Mouse (Mus musculus) forebrain, embryonic 11.5 days (tissue): Measurements from ENCODE around the gene Kcnk12. TPM values are rescaled to one million over a fixed set of nuclear protein-coding genes. Genes with fewer than 3 reads are reported as not detected.
A peak's percentile ranks its signal among the peaks of the same experiment; 100 is the strongest.

ENCODE experiments used
- ATAC-seq: fragments of 200-750 bp; cut with Nextera tagmentation; replicated peaks from 2 replicates; pipeline ENCODE4 v1.8.0; 2017; ENCODE audit warnings: moderate TSS enrichment; ENCODE audit not compliant: low FRiP score
- DNase-seq: peaks from one replicate; pipeline ENCODE4 v3.0.0-alpha.2; 2017; ENCODE audit warnings: low spot score
- H3K27ac ChIP-seq: fragments of 300-500 bp; sonication (generic); 2 replicates; pipeline ENCODE4 v1.5.1; 2014; ENCODE audit warnings: low read depth, low read length
- H3K27me3 ChIP-seq: fragments of 300-500 bp; sonication (generic); 2 replicates; pipeline ENCODE4 v1.6.1; 2014; ENCODE audit warnings: mild to moderate bottlenecking, low read length, mixed read lengths; ENCODE audit not compliant: control insufficient read depth, insufficient read depth
- H3K36me3 ChIP-seq: fragments of 300-500 bp; sonication (generic); 2 replicates; pipeline ENCODE4 v1.6.1; 2014; ENCODE audit warnings: mild to moderate bottlenecking, low read length, moderate library complexity, mixed read lengths; ENCODE audit not compliant: control insufficient read depth, insufficient read depth
- H3K4me1 ChIP-seq: fragments of 300-500 bp; sonication (generic); replicated peaks from 2 replicates; pipeline ENCODE4 v1.6.1; 2014; ENCODE audit warnings: low read length, mixed read lengths; ENCODE audit not compliant: control insufficient read depth, insufficient read depth
- H3K4me2 ChIP-seq: fragments of 300-500 bp; sonication (generic); 2 replicates; pipeline ENCODE4 v1.6.1; 2014; ENCODE audit warnings: low read depth, mild to moderate bottlenecking, low read length, moderate library complexity, mixed read lengths; ENCODE audit not compliant: severe bottlenecking
- H3K4me3 ChIP-seq: fragments of 300-500 bp; sonication (generic); 2 replicates; pipeline ENCODE4 v1.5.1; 2014; ENCODE audit warnings: low read depth, low read length
- H3K9ac ChIP-seq: fragments of 300-500 bp; sonication (generic); 2 replicates; pipeline ENCODE4 v1.6.1; 2014; ENCODE audit warnings: low read length
- H3K9me3 ChIP-seq: fragments of 300-500 bp; sonication (generic); 2 replicates; pipeline ENCODE4 v1.6.1; 2016; ENCODE audit warnings: low read length, mixed read lengths; ENCODE audit not compliant: control insufficient read depth
- WGBS: fragments of 180-500 bp; shearing (Covaris S2); extraction: QIAGEN DNeasy Blood & Tissue Kit; methylation state at CpG from one replicate; pipeline ENCODE4 v1.1.7; 2014; 5-methylcytosine and 5-hydroxymethylcytosine counted together
- polyA plus RNA-seq: library from polyadenylated mRNA; unstranded; fragments of >200 nt; fragmentation: Nextera tagmentation; extraction: Ambion mirVana; gene quantifications from 2 replicates; pipeline ENCODE4 v1.2.1, GENCODE M21; 2014

The Kcnk12 gene
- polyA plus RNA-seq, 1 experiment from 2014 or later: not detected

DNA sequence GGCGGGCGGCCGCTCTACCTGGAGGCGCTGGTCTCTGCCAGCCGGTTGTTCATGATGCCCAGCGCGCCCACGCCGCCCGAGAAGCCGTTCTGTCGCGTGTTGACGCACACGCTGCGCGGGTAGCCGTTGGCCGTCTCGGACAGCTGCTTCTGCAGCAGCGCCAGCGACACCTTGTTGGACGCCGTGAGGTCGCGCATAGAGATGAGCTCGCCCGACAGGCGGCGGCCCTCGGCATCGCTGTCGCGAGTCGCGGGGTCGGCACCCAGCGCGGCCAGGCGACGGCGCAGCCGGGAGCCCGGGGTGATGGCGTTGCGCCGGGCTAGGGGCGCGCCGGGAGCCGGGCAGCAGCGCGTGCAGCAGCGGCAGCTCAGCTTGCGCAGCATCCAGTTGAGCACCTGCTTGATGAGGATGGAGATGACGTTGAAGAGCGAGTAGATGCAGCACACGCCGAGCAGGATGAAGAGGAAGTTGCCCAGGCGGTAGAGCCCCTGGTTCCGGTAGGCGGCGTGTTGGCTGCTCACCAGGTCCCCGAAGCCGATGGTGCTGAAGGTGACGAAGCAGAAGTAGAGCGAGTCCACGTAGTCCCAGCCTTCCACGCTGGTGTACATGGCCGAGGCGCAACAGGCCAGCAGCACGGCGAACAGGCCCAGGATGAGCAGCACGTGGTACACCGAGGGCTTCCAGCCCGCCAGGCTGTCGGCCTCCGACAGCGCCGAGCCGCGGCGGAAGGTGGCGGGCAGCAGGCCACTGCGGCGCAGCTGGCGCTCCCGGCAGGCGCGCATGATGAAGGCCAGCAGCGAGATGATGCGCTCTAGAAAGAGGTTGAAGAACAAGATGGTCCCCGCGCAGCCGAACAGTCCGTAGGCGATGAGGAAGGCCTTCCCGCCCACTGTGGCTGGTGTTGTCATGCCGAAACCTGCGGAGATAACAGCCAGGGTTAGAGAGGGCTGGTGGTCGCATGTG is 51.6 kb downstream of the Kcnk12 start:
- WGBS: 3% methylated on average over 101 of the region's 101 CpGs
- Histone ChIP-seq H3K9ac (peak overlapping the region; percentile 48), H3K27ac (0 out of 2 replicates have a peak overlapping the region, but pooled peaks have one; percentile 7), H3K4me2 (peak overlapping the region; percentile 92), H3K36me3 (no peaks in the 10 kb centered on the region), H3K27me3 (peaks cover 37% of the 10 kb centered on the region), H3K4me3 (peak overlapping the region; percentile 48), H3K4me1 (peaks cover 9% of the 10 kb centered on the region; the same call in 1 of the 2 replicates), H3K9me3 (no peaks in the 10 kb centered on the region)
- DNase-seq (peak; percentile 74), ATAC-seq (peak; percentile 75)

DNA sequence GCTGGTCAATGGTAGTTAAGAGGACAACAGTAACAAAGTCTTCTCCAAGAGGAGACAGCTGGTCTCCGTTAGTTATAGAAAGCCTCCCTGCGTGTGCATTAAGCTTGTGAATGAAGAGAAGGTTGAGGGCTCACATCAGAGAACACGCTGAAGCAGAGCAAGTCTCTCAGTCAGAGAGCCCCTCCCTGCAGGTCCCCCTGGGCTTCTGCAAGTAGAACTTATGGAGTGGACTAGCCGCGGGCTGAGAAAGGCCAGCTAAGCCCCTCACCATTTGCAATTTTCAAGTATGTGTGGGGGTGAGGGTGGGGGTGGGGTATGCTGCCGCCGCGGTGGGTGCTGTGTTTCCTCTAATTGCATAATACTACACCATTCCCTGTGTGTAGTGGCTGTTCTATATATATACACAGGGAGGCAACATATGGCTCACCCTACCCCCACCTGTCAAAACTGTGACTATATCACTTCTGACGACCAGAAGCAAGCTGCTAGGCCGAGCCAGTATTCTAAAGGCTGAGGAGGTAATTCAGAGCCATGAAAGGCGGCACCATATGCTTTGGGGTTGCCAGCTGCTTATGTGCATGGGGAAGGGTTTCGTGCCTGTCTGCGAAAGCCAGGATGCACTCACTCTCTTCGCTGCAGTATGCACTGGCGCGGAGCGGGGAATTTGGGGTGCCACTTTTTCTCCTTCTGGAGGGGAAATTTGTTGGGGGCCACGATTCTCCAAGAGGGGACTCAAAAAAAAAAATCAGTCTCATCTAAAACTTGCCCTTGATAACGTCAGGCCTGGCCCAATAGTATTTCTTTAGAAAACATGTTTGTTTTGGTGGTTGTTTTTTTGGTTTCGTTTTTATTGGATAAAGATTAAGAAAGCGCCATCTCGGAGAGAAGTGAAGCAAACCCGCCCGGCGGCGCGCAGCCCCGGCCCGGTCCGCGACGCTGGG is 52.5 kb downstream of the Kcnk12 start:
- no peaks in the 10 kb centered on the region for H3K9me3 ChIP-seq
- no peaks in the 10 kb centered on the region for H3K36me3 ChIP-seq
- H3K9ac ChIP-seq: peak overlapping the region; percentile 48
- peak overlapping the region; percentile 48 for H3K4me3 ChIP-seq
- H3K27ac ChIP-seq: no peak overlapping the region
- DNase-seq (peak; percentile 65), ATAC-seq (peak; percentile 76)
- WGBS: 13% methylated on average over 32 of the region's 32 CpGs
- H3K4me1 ChIP-seq: peaks cover 9% of the 10 kb centered on the region; the same call in 1 of the 2 replicates
- H3K4me2 ChIP-seq: peak overlapping the region; percentile 92
- H3K27me3 ChIP-seq: peaks cover 37% of the 10 kb centered on the region

DNA sequence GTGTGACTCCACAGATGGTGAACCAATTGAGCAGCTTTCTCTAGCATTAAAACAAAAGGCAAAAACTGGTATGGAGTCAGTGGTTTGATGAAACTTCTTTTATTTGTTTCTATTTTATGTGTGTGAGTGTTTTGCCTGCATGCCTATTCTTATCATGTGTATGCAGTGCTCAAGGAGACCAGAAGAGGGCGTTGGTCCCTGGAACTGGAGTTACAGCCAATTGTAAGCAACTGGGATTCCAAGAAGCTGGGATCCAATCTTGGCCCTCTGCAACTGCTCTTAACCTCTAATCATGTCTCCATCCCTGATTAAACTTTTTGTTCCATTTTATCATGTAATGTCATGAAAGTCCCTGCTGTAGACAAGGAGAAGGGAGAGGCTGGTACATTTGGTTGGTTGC is 58.0 kb downstream of the Kcnk12 start:
- Histone ChIP-seq H3K27me3 (peaks cover 6% of the 10 kb centered on the region), H3K4me3 (no peak overlapping the region), H3K4me1 (no peaks in the 10 kb centered on the region), H3K27ac (no peak overlapping the region), H3K36me3 (no peaks in the 10 kb centered on the region), H3K9me3 (no peaks in the 10 kb centered on the region), H3K4me2 (no peak overlapping the region), H3K9ac (no peak overlapping the region)
- ATAC-seq (no peak), DNase-seq (no peak)
- 60% methylated on average over 1 of the region's 1 CpGs for WGBS

DNA sequence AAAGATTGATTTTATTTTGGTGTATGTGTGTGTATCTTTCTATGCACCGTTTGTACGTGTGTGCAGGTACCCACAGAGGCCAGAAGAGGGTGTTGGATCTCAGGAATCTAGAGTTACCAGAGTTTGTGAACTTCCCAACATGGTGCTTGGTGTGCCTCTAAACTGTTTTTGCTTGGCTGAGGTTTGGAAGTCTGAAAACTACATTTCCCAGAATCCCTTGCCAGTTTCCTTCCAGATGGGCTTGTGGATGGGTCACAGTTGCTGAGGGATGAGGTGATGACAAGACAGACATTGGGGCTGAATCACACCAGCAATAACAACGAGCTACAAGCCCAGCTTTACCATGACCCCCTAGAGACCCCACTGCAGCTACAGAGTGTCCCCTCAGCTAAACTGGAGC is 60.6 kb downstream of the Kcnk12 start:
- Histone ChIP-seq H3K4me2 (no peak overlapping the region), H3K27me3 (no peaks in the 10 kb centered on the region), H3K4me3 (no peak overlapping the region), H3K27ac (no peak overlapping the region), H3K36me3 (no peaks in the 10 kb centered on the region), H3K4me1 (no peaks in the 10 kb centered on the region), H3K9me3 (no peaks in the 10 kb centered on the region), H3K9ac (no peak overlapping the region)
- ATAC-seq (no peak), DNase-seq (no peak)
- WGBS: 80% methylated on average over 3 of the region's 3 CpGs

GRCm38 (mm10) chr17:87734471-87734870 is 63.3 kb downstream of the Kcnk12 start:
- no peaks in the 10 kb centered on the region for H3K27me3 ChIP-seq
- WGBS: 87% methylated on average over 8 of the region's 8 CpGs
- H3K36me3 ChIP-seq: no peaks in the 10 kb centered on the region
- H3K4me1 ChIP-seq: no peaks in the 10 kb centered on the region
- no peak overlapping the region for H3K27ac ChIP-seq
- H3K4me3 ChIP-seq: no peak overlapping the region
- no peak for ATAC-seq
- H3K4me2 ChIP-seq: no peak overlapping the region
- H3K9ac ChIP-seq: no peak overlapping the region
- no peak for DNase-seq
- H3K9me3 ChIP-seq: no peaks in the 10 kb centered on the region

GRCm38 (mm10) chr17:87731962-87732361 is 65.8 kb downstream of the Kcnk12 start:
- Histone ChIP-seq H3K4me3 (no peak overlapping the region), H3K27me3 (no peaks in the 10 kb centered on the region), H3K9ac (no peak overlapping the region), H3K36me3 (no peaks in the 10 kb centered on the region; the same call in 1 of the 2 replicates), H3K9me3 (peaks cover 2% of the 10 kb centered on the region; the same call in 1 of the 2 replicates), H3K27ac (no peak overlapping the region), H3K4me1 (no peaks in the 10 kb centered on the region), H3K4me2 (no peak overlapping the region)
- 85% methylated on average over 4 of the region's 4 CpGs for WGBS
- DNase-seq (no peak), ATAC-seq (no peak)

- Histone ChIP-seq H3K36me3 (peaks cover 2% of the 10 kb centered on the region; the same call in 1 of the 2 replicates), H3K9me3 (peaks cover 2% of the 10 kb centered on the region; the same call in 1 of the 2 replicates), H3K4me3 (no peak overlapping the region), H3K4me1 (no peaks in the 10 kb centered on the region), H3K4me2 (no peak overlapping the region), H3K27ac (no peak overlapping the region), H3K27me3 (no peaks in the 10 kb centered on the region), H3K9ac (no peak overlapping the region)
- WGBS: 93% methylated on average over 12 of the region's 12 CpGs
- DNase-seq (peak; percentile 29), ATAC-seq (no peak)
These were observed 71.1 kb downstream of the Kcnk12 start for GRCm38 (mm10) chr17:87726489-87727356.
